Mouse (Mus musculus): Measurements from ENCODE around the gene Cyp2d22.
A peak's percentile ranks its signal among the peaks of the same experiment; 100 is the strongest.

Cyp2d22 gene

DNA sequence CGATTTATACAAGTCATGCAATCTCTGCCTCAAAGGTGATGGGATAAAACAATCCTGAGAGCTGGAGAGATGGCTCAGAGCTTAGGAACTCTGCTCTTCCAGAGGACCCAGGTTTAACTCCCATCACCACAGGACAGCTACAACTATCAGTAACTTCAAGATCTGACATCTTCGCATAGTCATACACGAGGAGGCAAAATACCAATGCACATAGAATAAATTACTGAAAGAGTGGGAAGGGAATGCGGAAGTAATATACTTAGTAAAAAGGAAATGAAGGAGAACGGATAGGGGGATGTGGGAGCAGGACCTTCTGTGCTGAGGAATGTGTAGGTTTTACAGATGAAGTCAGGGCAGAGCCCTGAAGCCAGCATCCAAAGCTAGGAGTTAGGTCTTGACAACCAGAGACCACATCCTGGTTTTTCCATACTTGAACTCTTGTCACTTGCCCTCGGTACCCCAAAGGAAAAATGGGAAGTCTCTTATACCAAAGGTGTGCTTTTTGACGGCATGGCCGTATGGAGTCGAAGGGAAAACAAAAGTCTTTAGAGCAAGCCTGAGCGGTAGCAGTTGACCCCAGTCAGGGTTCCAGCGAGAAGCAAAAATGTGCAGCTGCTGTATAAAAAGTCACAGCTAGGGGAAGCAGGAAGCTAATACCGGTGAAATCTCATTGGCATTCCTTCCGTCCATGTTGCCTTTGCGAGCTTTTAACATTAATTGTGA lies 33.3 kb downstream of the Cyp2d22 start:
- DNase-seq (ENCODE audit: low spot score in 2 of 2) = no peak

- DNase-seq (ENCODE audit: low spot score in 2 of 2) = peak; percentile 95 to 98
Observed at GRCm38 (mm10) chr15:82345820-82346470, 34.1 kb downstream of the Cyp2d22 start.

- no peak for DNase-seq (ENCODE audit: low spot score in 2 of 2)
Observed at GRCm38 (mm10) chr15:82344971-82345370, 35.1 kb downstream of the Cyp2d22 start.

GRCm38 (mm10) chr15:82343368-82344287 lies 36.4 kb downstream of the Cyp2d22 start:
- no peak for DNase-seq (ENCODE audit: low spot score in 2 of 2)

- DNase-seq (ENCODE audit: low spot score in 2 of 2) = no peak
Observed at GRCm38 (mm10) chr15:82342543-82342935, 37.5 kb downstream of the Cyp2d22 start.

DNA sequence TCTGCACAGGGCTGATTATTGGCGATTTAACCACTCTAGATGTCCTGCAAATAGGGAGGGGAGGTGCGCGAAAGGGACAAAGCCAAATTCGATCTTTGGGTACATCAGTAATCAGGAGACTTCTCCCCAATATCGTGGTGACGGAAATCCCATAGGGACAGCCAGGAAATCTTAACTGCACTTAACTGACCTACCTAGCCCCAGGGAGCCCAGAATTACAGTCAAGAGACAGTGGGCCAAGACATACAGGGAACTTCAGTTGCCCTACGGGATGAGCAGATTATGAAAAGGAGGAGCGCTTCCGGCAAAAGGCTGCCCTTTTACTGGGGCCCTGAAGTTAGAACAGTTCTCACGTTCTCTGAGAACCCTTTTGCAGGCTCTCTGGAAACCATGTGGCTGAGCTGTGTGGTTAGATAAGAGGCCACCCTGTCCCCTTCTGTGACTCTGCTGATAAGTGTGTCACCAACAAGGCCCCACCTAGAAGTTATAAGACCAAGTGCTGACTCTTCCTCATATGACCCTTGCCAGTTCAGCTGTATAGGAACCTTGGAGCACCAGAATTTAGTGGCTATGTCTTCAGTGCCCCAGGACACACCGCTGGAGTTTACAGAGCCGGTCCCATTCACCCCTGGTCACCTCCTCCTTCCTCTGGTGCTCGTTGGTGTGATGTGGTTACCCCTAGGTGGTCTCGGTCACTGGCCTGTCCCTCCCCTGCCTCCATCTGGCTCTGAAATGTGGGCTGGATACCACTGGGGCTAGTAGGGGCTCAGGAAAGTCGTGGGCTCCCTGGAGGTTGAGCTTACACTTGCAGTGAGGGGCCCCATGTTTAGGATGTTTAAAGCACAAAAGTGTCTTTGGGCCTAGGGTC lies 38.2 kb downstream of the Cyp2d22 start:
- DNase-seq (ENCODE audit: low spot score in 2 of 2) = no peak

DNA sequence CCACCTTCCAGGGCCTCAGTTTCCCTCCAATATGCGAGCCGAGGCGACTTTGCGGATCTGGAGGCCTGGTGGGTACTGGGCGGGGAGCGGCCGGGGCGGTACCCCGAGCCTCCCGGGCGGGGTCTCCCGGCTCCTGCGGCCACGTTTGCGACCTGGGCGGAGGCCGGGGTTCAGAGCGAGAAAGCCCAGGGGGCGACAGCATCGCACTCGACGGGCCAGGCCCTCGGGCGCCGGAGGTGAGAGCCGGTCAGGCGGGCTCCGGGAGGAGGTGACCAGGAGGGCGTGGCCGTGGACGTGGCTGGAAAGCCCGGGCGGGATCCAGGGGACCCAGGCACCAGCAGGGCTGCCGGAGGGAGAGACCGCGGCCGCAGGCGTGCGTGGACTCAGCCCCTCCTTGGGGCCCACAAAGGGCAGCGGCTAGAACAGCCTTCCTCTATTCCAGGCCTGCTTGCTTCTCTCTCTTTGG lies 39.0 kb downstream of the Cyp2d22 start:
- DNase-seq (ENCODE audit: low spot score in 2 of 2) = peak; percentile 35 to 61

DNA sequence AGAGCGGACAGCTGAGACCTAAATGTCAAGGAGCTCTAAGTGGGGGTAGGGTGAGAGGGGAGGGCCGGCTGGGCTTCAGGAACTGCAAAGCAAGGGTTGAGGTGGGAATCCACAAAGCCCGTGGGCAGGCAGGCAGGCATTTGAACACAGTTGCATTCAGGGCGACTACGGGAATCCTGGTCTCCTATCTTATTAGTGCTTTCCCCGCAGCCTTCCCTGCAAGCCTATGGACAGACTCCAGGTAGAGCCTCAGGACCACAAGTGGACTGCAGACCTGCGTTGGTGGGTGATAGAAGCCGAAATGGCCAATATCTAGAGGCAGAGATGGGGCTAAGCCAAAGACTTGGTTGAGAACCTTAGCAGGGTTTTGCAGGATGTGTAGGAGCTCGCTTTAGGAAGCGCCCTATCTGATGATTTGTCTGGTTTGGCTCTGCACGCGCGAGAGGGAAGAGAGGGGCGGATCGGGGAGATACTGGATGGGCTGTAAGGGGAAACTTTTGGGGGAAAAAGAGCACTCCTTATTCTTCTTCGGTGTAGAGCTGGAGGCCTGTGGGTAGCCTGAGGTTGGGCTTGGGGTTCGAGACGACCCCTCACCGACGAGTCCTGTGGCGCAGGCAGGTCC lies 39.5 kb downstream of the Cyp2d22 start:
- DNase-seq (ENCODE audit: low spot score in 2 of 2) = no peak

DNA sequence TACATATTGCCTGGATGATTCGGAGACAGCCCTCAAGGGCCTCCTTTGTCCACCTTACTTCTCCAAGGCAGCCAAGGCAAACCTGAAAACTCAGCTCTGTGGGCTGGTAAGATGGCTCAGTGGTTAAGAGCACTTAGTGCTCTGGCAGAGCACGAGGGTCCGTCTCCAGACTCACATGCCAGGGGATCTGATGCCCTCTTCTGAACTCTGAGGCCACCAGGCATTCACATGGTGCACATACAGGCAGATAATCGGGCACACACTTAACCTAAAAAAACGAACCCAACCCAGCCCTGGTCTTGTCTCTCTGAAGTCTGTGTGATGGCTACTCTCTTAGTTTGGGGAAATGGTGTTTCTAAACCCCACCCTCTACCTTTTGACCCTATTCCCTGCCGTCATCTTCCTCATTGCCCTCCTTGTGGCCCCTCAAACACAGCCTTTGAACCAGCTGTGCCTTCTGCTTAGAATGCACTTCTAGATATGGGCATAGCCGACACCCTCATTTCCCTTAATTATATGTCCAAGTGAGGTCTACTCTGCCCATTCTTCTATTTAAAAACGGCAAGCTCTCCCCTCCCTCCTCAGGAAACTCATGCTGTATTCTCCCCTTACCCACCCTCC lies 40.3 kb downstream of the Cyp2d22 start:
- DNase-seq (ENCODE audit: low spot score in 2 of 2) = no peak

- DNase-seq (ENCODE audit: low spot score in 2 of 2) = no peak
Observed at GRCm38 (mm10) chr15:82339150-82339549, 40.9 kb downstream of the Cyp2d22 start.

- peak; percentile 92 to 95 for DNase-seq (ENCODE audit: low spot score in 2 of 2)
Observed at GRCm38 (mm10) chr15:82338593-82339112, 41.4 kb downstream of the Cyp2d22 start, which contains the start of the genes Naga, Pheta2 and Smdt1. Gene Naga (minus strand): TSS chr15:82338925. Gene Pheta2 (plus strand): TSS chr15:82338942. Gene Smdt1 (plus strand): TSS chr15:82338959.

GRCm38 (mm10) chr15:82337875-82338274 lies 42.2 kb downstream of the Cyp2d22 start:
- no peak for DNase-seq (ENCODE audit: low spot score in 2 of 2)

DNA sequence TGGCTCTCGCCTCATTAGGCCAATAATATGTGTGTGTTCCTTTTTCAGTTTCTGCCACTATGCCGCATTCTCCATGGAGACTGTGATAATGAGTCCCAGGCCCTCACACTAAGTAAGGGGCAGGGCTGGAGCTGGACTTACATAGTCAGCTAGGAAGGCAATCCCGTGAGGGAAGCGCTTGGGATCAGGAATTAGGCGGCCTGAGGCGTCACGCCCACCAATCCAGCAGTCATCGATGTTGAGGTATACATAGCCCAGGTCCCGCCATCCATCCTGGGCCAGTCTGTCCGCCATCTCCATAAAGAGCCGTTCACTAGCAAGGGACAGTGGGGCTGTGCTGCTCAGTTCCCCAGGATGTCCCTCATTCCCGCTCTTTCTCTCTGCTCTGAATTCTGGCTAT lies 43.4 kb downstream of the Cyp2d22 start:
- no peak for DNase-seq (ENCODE audit: low spot score in 2 of 2)

- DNase-seq (ENCODE audit: low spot score in 2 of 2) = no peak
Observed at GRCm38 (mm10) chr15:82335194-82335593, 44.9 kb downstream of the Cyp2d22 start.

GRCm38 (mm10) chr15:82325382-82325781 lies 54.7 kb downstream of the Cyp2d22 start:
- no peak for DNase-seq (ENCODE audit: low spot score in 2 of 2)

DNA sequence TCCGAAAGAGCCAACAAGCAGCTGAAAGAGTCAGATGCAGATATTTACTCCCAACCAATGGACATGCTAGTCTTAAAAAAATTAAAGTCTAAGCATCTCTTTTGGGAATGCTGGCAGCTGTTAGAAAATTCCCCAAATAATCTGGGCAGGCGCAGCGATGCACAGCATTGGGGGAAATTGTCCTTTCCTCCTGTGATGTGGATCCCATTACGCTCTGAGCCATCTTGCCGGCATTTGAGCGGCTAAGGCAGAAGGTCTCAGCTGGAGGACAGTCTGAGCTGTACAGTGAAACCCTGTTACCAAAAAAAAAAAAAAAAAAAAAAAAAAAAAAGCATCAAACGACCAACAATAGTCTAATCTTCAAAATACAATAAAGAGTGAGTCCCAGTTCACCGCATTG lies 57.9 kb downstream of the Cyp2d22 start:
- DNase-seq (ENCODE audit: low spot score in 2 of 2) = no peak

Measured in urinary bladder, postnatal 36 days (tissue).